In genomic region chr9:113792651-113793512, GRCm38 (mm10) we compare ENCODE assay signal across 8 mouse cellular contexts. TPM values are rescaled to one million over a fixed set of nuclear protein-coding genes. Genes with fewer than 3 reads are reported as not detected.
DNase-seq lines count a peak whose midpoint lies in the region; ATAC-seq lines count a peak whose summit lies in the region.

No protein-coding gene starts in this region.

- H3K4me1 ChIP-seq in forebrain, embryonic 15.5 days: peaks cover 31% of the 10 kb centered on the region
- H3K4me1 ChIP-seq in liver, embryonic 13.5 days (replicated peaks): peaks cover 24% of the 10 kb centered on the region
- peaks cover 12% of the 10 kb centered on the region for H3K4me1 ChIP-seq in stomach, embryonic 16.5 days (ENCODE audit: control insufficient read depth, insufficient read depth, low read length)

- no peaks in the 10 kb centered on the region for H3K9me3 ChIP-seq in forebrain, embryonic 15.5 days
- H3K9me3 ChIP-seq in liver, embryonic 13.5 days (replicated peaks): no peaks in the 10 kb centered on the region
- no peaks in the 10 kb centered on the region for H3K9me3 ChIP-seq in stomach, embryonic 16.5 days (replicated peaks; ENCODE audit: control insufficient read depth, low read length)

- peak; percentile 69 for ATAC-seq in CD4-positive, CD25-positive, alpha-beta regulatory T cell, adult 4 months
- ATAC-seq in forebrain, embryonic 15.5 days (replicated peaks): peak; percentile 99
- ATAC-seq in liver, embryonic 13.5 days (ENCODE audit: low read depth): peak; percentile 77
- peak; percentile 89 for ATAC-seq in stomach, embryonic 16.5 days (ENCODE audit: insufficient read depth, low FRiP score)

- intact Hi-C loops in heart, postnatal 10 days (cut with DNase I): loop anchor here (5.0 kb wide), 1 partner anchor 51 kb away; the partner anchor contains the start of gene Clasp2

- peak overlapping the region; percentile 71 for H3K9ac ChIP-seq in forebrain, embryonic 15.5 days (replicated peaks)
- H3K9ac ChIP-seq in liver, embryonic 13.5 days: peak overlapping the region; percentile 33
- peak overlapping the region; percentile 60 for H3K9ac ChIP-seq in stomach, embryonic 16.5 days (ENCODE audit: low read length)

- DNase-seq in cerebellum, adult 11 months: peak; percentile 72
- peak; percentile 78 to 81 for DNase-seq in heart, postnatal 10 days
- peak; percentile 73 to 78 for DNase-seq in kidney, postnatal 36 days
- DNase-seq in liver, embryonic 13.5 days: peak; percentile 8
- DNase-seq in naive thymus-derived CD4-positive, alpha-beta T cell, adult 2 months (ENCODE audit: low read depth): peak; percentile 87

- no peaks in the 10 kb centered on the region for H3K36me3 ChIP-seq in forebrain, embryonic 15.5 days
- H3K36me3 ChIP-seq in liver, embryonic 13.5 days: no peaks in the 10 kb centered on the region
- H3K36me3 ChIP-seq in stomach, embryonic 16.5 days (ENCODE audit: control insufficient read depth, insufficient read depth, low read length): no peaks in the 10 kb centered on the region

- H3K27ac ChIP-seq in forebrain, embryonic 15.5 days (replicated peaks): peak overlapping the region; percentile 97
- H3K27ac ChIP-seq in liver, embryonic 13.5 days: peak overlapping the region; percentile 45
- peak overlapping the region; percentile 82 for H3K27ac ChIP-seq in stomach, embryonic 16.5 days (ENCODE audit: low read length)

- H3K4me3 ChIP-seq in forebrain, embryonic 15.5 days: peak overlapping the region; percentile 62
- H3K4me3 ChIP-seq in liver, embryonic 13.5 days (replicated peaks): peak overlapping the region; percentile 38
- peak overlapping the region; percentile 48 for H3K4me3 ChIP-seq in stomach, embryonic 16.5 days (replicated peaks; ENCODE audit: low read length)

- H3K27me3 ChIP-seq in forebrain, embryonic 15.5 days: no peaks in the 10 kb centered on the region
- H3K27me3 ChIP-seq in liver, embryonic 13.5 days: no peaks in the 10 kb centered on the region
- H3K27me3 ChIP-seq in stomach, embryonic 16.5 days (ENCODE audit: control insufficient read depth, insufficient read depth, low read length): no peaks in the 10 kb centered on the region

- WGBS in forebrain, embryonic 15.5 days: under 1% methylated on average over 17 of the region's 17 CpGs
- 8% methylated on average over 17 of the region's 17 CpGs for WGBS in liver, embryonic 13.5 days (ENCODE audit: insufficient replicate concordance)
- 2% methylated on average over 17 of the region's 17 CpGs for WGBS in stomach, embryonic 16.5 days

- peak overlapping the region; percentile 63 for H3K4me2 ChIP-seq in forebrain, embryonic 15.5 days (replicated peaks)
- peak overlapping the region; percentile 54 for H3K4me2 ChIP-seq in liver, embryonic 13.5 days
- peak overlapping the region; percentile 63 for H3K4me2 ChIP-seq in stomach, embryonic 16.5 days (ENCODE audit: low read depth, low read length)

RNA-seq across cellular contexts. Expression of gene Clasp2, which starts 51.6 kb away (rescaled TPM):
- polyA plus RNA-seq in CD4-positive, CD25-positive, alpha-beta regulatory T cell, adult 4 months (2017; shearing (Covaris generic)): 10 to 100 TPM in 1 of 2 experiments, 1 to 10 TPM in 1; 6.8 to 10.5 TPM
- 122 and 123 TPM in 2 replicates for polyA plus RNA-seq in forebrain, embryonic 15.5 days (2015; fragmentation: Nextera tagmentation; extraction: Ambion mirVana)
- total RNA-seq in heart, postnatal 10 days (2021): 10 to 100 TPM; 45.0 to 46.9 TPM
- 11.7 and 14.6 TPM in 2 replicates for polyA plus RNA-seq in liver, embryonic 13.5 days (2015; fragmentation: Nextera tagmentation; extraction: Ambion mirVana)
- polyA plus RNA-seq in stomach, embryonic 16.5 days (2015; fragmentation: Nextera tagmentation; extraction: Ambion mirVana): 22.5 and 25.0 TPM in 2 replicates

Comparison
In these comparisons a context has a peak if more than half of its experiments do, and no peak if none do; other contexts are left out.
1. Peak in every context shown above with its lines: DNase-seq, ATAC-seq, H3K4me3 ChIP-seq and H3K27ac ChIP-seq.
2. DNase-seq: peak in every context shown above with its lines; median percentile 87 in naive thymus-derived CD4-positive, alpha-beta T cell, adult 2 months; 80 in heart, postnatal 10 days; 76 in kidney, postnatal 36 days; 72 in cerebellum, adult 11 months; 8 in liver, embryonic 13.5 days.
3. H3K27ac ChIP-seq: peak in every context shown above with its lines; median percentile 97 in forebrain, embryonic 15.5 days; 82 in stomach, embryonic 16.5 days; 45 in liver, embryonic 13.5 days.